Mouse (Mus musculus) heart, postnatal 0 days (tissue): ENCODE measurements around the gene Camkv. TPM values are rescaled to one million over a fixed set of nuclear protein-coding genes. Genes with fewer than 3 reads are reported as not detected.
A peak's percentile ranks its signal among the peaks of the same experiment; 100 is the strongest.

Experiments used
- ATAC-seq: fragments of 200-750 bp; cut with Nextera tagmentation; 2 replicates; pipeline ENCODE4 v1.8.0; 2017; ENCODE audit warnings: low read depth, moderate number of reproducible peaks, moderate library complexity; ENCODE audit not compliant: insufficient read depth
- DNase-seq: peaks from one replicate; pipeline ENCODE4 v3.0.0-alpha.2; 2016; ENCODE audit warnings: low spot score
- H3K27ac ChIP-seq: fragments of 300-500 bp; sonication (generic); 2 replicates; pipeline ENCODE4 v1.5.1; 2014; ENCODE audit warnings: low read depth, mild to moderate bottlenecking
- H3K27me3 ChIP-seq: fragments of 300-500 bp; sonication (generic); 2 replicates; pipeline ENCODE4 v1.6.1; 2014; ENCODE audit warnings: low read length, mixed read lengths; ENCODE audit not compliant: control insufficient read depth, insufficient read depth
- H3K36me3 ChIP-seq: fragments of 300-500 bp; sonication (generic); replicated peaks from 2 replicates; pipeline ENCODE4 v1.6.1; 2014; ENCODE audit warnings: low read length, mixed read lengths; ENCODE audit not compliant: control insufficient read depth, insufficient read depth
- H3K4me1 ChIP-seq: fragments of 300-500 bp; sonication (generic); 2 replicates; pipeline ENCODE4 v1.6.1; 2014; ENCODE audit warnings: antibody characterized with exemption; ENCODE audit not compliant: control insufficient read depth, insufficient read depth
- H3K4me2 ChIP-seq: fragments of 300-500 bp; sonication (generic); 2 replicates; pipeline ENCODE4 v1.6.1; 2014; ENCODE audit warnings: low read depth, mild to moderate bottlenecking, low read length, moderate library complexity
- H3K4me3 ChIP-seq: fragments of 300-500 bp; sonication (generic); 2 replicates; pipeline ENCODE4 v1.5.1; 2014; ENCODE audit warnings: low read depth, low read length
- H3K9ac ChIP-seq: fragments of 300-500 bp; sonication (generic); replicated peaks from 2 replicates; pipeline ENCODE4 v1.6.1; 2014; ENCODE audit warnings: low read depth, low read length, mixed read lengths
- H3K9me3 ChIP-seq: fragments of 300-500 bp; sonication (generic); replicated peaks from 2 replicates; pipeline ENCODE4 v1.6.1; 2016; ENCODE audit warnings: low read length; ENCODE audit not compliant: control insufficient read depth
- CTCF ChIP-seq: IDR thresholded peaks from 2 replicates; pipeline ENCODE4 v1.5.1; 2016; ENCODE audit warnings: antibody characterized with exemption, control low read depth, low read depth
- EP300 ChIP-seq: IDR thresholded peaks from 2 replicates; pipeline ENCODE4 v1.6.1; 2016; ENCODE audit warnings: antibody characterized with exemption, low read depth
- WGBS: fragments of 180-500 bp; shearing (Covaris S2); extraction: QIAGEN DNeasy Blood & Tissue Kit; methylation state at CpG from one replicate; pipeline ENCODE4 v1.1.7; 2014; 5-methylcytosine and 5-hydroxymethylcytosine counted together
- polyA plus RNA-seq: library from polyadenylated mRNA; unstranded; fragments of >200 nt; fragmentation: Nextera tagmentation; extraction: Ambion mirVana; gene quantifications from 2 replicates; pipeline ENCODE4 v1.2.1, GENCODE M21; 2015
- total RNA-seq: library from RNA; depleted of rRNA; stranded (reverse); fragments of >200 nt; gene quantifications from 2 replicates; pipeline ENCODE4 v1.2.3, GENCODE M21; 2014; ENCODE audit warnings: low replicate concordance

Gene Camkv
- total and polyA plus RNA-seq, 2 experiments from 2014 or later, result not detected

DNA sequence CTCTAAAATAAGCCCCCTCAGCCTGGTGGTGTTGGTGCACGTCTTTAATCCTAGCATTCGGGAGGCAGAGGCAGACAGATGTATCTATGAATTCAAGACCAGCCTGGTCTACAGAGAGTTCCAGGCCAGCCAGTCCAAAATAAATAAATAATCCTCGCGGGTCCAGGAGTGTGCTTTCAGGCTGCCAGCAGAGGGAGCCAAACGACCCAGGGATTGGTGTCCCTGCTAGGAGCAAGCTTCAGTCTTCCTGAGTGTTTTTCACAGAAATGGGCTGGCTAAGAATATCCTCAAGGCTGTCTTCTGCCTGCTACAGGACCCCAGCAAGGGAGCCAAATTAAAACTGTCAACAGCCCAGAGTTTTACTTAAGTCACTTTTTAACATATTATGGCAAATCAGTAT is 28.2 kb downstream of the Camkv start:
- H3K4me1 ChIP-seq, result no peaks in the 10 kb centered on the region; the same call in 1 of the 2 replicates
- H3K9ac ChIP-seq, result no peak overlapping the region
- DNase-seq (peak; percentile 82), ATAC-seq (peak; percentile 74)
- 8% methylated on average over 5 of the region's 5 CpGs for WGBS
- H3K4me2 ChIP-seq, result no peak overlapping the region
- H3K4me3 ChIP-seq, result no peak overlapping the region
- H3K36me3 ChIP-seq, result no peaks in the 10 kb centered on the region; the same call in 1 of the 2 replicates
- H3K27me3 ChIP-seq, result no peaks in the 10 kb centered on the region
- TF ChIP-seq EP300, result no peak
- peak; percentile 98 for TF ChIP-seq CTCF
- H3K27ac ChIP-seq, result 0 out of 2 replicates have a peak overlapping the region, but pooled peaks have one; percentile 28
- no peaks in the 10 kb centered on the region for H3K9me3 ChIP-seq

DNA sequence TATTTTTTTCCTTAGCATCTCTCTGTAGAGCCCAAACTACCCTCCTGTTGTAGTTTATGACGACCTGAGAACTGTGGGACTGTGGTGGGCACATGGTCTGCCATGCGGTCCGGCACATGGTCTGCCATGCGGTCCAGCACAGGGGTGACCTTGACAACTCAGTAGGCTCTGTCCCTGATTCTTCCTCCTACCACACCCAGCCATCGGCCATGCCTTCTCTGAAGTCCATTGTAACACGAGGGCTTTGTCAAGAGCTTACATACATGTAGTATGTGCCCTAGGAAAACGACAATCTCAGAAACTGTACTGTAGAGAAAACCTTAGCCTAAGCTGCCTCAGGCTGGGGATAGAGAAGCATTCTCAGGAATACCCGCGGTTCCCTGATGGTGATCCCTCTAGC is 29.2 kb downstream of the Camkv start:
- no peaks in the 10 kb centered on the region for H3K9me3 ChIP-seq
- H3K27ac ChIP-seq, result 0 out of 2 replicates have a peak overlapping the region, but pooled peaks have one; percentile 28
- H3K4me2 ChIP-seq, result no peak overlapping the region
- no peak overlapping the region for H3K9ac ChIP-seq
- H3K36me3 ChIP-seq, result no peaks in the 10 kb centered on the region
- H3K4me3 ChIP-seq, result no peak overlapping the region
- H3K27me3 ChIP-seq, result no peaks in the 10 kb centered on the region
- DNase-seq (no peak), ATAC-seq (no peak)
- WGBS, result 83% methylated on average over 9 of the region's 9 CpGs
- H3K4me1 ChIP-seq, result no peaks in the 10 kb centered on the region; the same call in 1 of the 2 replicates
- TF ChIP-seq EP300 (no peak), CTCF (no peak)

DNA sequence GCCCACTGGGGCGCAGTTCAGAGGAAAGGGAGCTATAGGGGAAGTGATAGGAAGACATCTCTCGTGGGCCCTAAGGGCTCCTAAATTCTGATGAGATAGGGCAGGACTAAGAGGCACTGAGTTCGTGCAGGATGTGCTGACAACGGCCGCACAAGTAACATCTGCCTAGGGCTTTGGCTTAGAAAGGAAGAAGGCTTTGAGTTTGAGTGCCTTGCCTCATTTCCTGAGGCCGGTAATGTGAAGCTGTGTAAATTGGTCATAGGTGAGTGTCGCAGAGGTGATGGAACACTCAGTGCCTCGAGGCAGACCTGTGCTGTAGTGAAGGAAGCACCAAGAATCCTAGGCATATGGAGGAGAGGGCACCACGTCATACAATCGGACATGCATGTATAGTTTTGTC is 31.2 kb downstream of the Camkv start:
- no peaks in the 10 kb centered on the region; the same call in 1 of the 2 replicates for H3K4me1 ChIP-seq
- no peak overlapping the region for H3K4me3 ChIP-seq
- ATAC-seq (no peak), DNase-seq (no peak)
- H3K27ac ChIP-seq, result peak overlapping the region; percentile 55
- TF ChIP-seq EP300 (peak; percentile 80), CTCF (no peak)
- no peaks in the 10 kb centered on the region for H3K36me3 ChIP-seq
- no peaks in the 10 kb centered on the region for H3K27me3 ChIP-seq
- no peak overlapping the region for H3K4me2 ChIP-seq
- H3K9ac ChIP-seq, result peak overlapping the region; percentile 26; the same call in 1 of the 2 replicates
- no peaks in the 10 kb centered on the region for H3K9me3 ChIP-seq
- WGBS, result 76% methylated on average over 10 of the region's 10 CpGs

DNA sequence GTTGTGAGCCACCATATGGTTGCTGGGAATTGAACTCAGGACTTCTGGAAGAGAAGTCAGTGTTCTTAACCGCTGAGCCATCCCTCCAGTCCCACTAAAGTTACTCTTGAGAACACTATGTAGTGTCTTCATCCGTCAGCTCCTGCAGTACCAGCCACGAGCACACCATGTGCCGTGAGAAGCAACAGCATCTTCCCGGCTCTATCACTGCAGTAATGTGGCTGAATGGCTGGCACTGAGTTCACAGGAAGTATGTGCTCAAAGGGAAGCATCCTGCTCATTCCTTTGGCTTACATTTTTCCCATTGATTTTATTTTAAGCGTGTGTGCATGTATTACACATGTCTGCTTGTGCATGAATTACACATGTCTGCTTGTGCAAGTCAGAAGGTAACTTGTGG is 32.0 kb downstream of the Camkv start:
- H3K9me3 ChIP-seq, result no peaks in the 10 kb centered on the region
- no peak overlapping the region for H3K4me2 ChIP-seq
- H3K36me3 ChIP-seq, result no peaks in the 10 kb centered on the region
- no peaks in the 10 kb centered on the region for H3K27me3 ChIP-seq
- no peaks in the 10 kb centered on the region; the same call in 1 of the 2 replicates for H3K4me1 ChIP-seq
- H3K9ac ChIP-seq, result no peak overlapping the region
- H3K27ac ChIP-seq, result no peak overlapping the region; the same call in 1 of the 2 replicates
- TF ChIP-seq EP300, result no peak
- TF ChIP-seq CTCF, result no peak
- DNase-seq (no peak), ATAC-seq (no peak)
- WGBS, result 64% methylated on average over 6 of the region's 6 CpGs
- H3K4me3 ChIP-seq, result no peak overlapping the region

DNA sequence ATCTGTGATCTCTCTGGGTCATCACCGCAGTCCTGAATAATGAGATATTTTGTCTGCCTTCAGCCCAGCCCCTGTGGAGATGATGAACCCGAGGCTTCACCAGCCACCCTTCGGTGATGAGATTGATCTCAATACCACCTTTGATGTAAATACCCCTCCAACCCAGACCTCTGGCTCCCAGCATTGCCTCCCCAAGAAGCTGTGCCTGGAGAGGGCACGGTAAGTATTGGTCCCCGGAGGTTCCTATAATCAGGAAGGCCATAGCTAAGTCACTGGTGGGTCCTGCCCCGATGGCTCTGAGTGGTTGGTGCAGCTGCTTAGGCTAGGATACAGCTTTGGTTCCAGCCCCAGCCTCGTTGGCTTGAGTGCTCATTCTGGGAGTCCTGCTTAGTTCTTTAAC is 33.1 kb downstream of the Camkv start:
- WGBS, result 86% methylated on average over 7 of the region's 7 CpGs
- TF ChIP-seq EP300 (no peak), CTCF (no peak)
- no peak for DNase-seq

DNA sequence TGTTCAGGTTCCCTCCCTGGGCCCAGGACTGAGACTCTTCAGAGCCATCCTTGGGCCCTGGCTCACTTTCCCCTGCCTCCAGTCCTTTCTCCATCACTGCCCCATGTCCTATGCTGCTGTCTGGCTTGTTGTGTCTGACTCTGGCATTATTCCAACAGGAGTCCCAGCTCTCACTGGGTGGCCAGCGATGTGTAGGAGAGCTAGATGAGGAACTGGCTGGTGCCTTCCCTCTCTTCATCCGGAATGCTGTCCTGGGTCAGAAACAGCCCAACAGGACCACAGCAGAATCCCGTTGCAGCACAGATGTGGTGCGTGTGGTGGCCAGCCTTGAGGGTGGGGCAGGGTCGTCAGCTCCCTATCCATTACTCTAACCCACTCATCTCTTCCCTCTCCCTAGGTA is 34.8 kb downstream of the Camkv start:
- H3K9ac ChIP-seq, result no peak overlapping the region
- no peak overlapping the region for H3K4me2 ChIP-seq
- TF ChIP-seq CTCF, result no peak
- TF ChIP-seq EP300, result no peak
- H3K36me3 ChIP-seq, result no peaks in the 10 kb centered on the region
- WGBS, result 76% methylated on average over 5 of the region's 5 CpGs
- peaks cover 15% of the 10 kb centered on the region for H3K4me1 ChIP-seq
- no peak overlapping the region for H3K27ac ChIP-seq
- no peak for DNase-seq
- no peak overlapping the region for H3K4me3 ChIP-seq
- H3K27me3 ChIP-seq, result no peaks in the 10 kb centered on the region
- ATAC-seq, result no peak
- H3K9me3 ChIP-seq, result no peaks in the 10 kb centered on the region

More for the DNA sequence above, 33.1 kb downstream of the Camkv start:
- Histone ChIP-seq H3K36me3 (no peaks in the 10 kb centered on the region), H3K4me3 (no peak overlapping the region), H3K9ac (no peak overlapping the region), H3K27ac (no peak overlapping the region), H3K9me3 (no peaks in the 10 kb centered on the region), H3K27me3 (no peaks in the 10 kb centered on the region), H3K4me2 (no peak overlapping the region), H3K4me1 (no peaks in the 10 kb centered on the region; the same call in 1 of the 2 replicates)
- no peak for ATAC-seq
